Mouse (Mus musculus) effector memory CD4-positive, alpha-beta T cell, adult 5 months (primary cell): ENCODE measurements around the gene Sds. TPM values are rescaled to one million over a fixed set of nuclear protein-coding genes. Genes with fewer than 3 reads are reported as not detected.

Source experiments
- polyA plus RNA-seq: library from polyadenylated mRNA; unstranded; fragments of 100-300 nt; shearing (Covaris generic); gene quantifications from one replicate; pipeline ENCODE4 v1.2.1, GENCODE M21; 2017

The Sds gene
- polyA plus RNA-seq, result not detected

GRCm38 (mm10) chr5:120476296-120476695 lies at the start of gene Sds:
Gene Sds (plus strand): TSS chr5:120476526.

DNA sequence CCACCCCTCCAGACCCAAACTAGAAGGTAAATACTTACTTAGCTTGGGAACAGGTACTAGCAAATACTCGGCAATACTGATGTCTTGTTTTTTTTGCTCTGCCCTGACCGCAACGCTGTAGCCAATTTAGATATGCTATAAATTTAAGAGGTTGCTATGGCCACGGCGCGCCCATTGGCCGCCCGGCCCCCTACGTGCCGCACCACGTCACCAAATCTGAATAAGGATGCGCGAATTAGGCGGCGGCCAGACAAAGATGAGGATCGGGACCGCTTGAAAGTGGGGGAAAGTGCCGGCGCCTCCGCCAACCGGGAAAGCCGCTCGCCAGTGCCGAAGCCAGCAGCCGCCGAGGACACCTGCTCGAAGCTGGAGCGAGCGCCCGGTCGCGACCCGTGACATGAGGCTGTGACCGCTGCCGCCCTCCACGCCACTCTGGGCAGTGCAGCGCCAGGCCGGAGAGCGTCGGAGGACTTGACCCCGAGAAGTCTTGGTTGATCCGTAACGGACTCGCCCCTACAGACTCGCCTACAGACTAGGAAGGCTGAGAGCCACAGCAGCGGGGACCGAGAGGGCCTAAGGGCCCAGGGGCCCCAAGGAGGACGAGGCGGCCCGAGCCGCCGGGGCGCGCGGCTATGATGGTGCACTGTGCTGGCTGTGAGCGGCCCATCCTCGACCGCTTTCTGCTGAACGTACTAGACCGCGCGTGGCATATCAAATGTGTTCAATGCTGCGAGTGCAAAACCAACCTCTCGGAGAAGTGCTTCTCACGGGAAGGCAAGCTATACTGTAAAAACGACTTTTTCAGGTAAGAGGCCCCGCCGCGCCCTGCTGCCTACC lies 44.5 kb upstream of the Sds start, which contains the start of gene Lhx5:
Gene Lhx5 (plus strand): TSS at position 51 of the 837 bp plus-strand sequence.

GRCm38 (mm10) chr5:120472770-120473169 lies 3.6 kb upstream of the Sds start, which contains the start of gene Sdsl:
Gene Sdsl (minus strand): TSS chr5:120472810.

GRCm38 (mm10) chr5:120503144-120503795 lies 26.9 kb downstream of the Sds start, which contains the start of gene Plbd2:
Gene Plbd2 (minus strand): TSS chr5:120503625.

GRCm38 (mm10) chr5:120510982-120511642 lies 34.8 kb downstream of the Sds start, which contains the start of gene Slc8b1:
Gene Slc8b1 (plus strand): TSS chr5:120511168.

Other genes with a start within 250 kb of the Sds start
- gene Lhx5, start 44.8 kb upstream of the Sds start, polyA plus RNA-seq, result 0.14 TPM
- not detected for gene Sdsl, start 3.7 kb upstream of the Sds start, polyA plus RNA-seq
- gene Plbd2, start 27.1 kb downstream of the Sds start, polyA plus RNA-seq, result 19.7 TPM
- gene Slc8b1, start 34.6 kb downstream of the Sds start, polyA plus RNA-seq, result 9.5 TPM
- 4.1 TPM for gene Tpcn1, start 112.1 kb downstream of the Sds start, polyA plus RNA-seq
- gene Iqcd, start 112.5 kb downstream of the Sds start, polyA plus RNA-seq, result 0.35 TPM
- gene Rita1, start 136.1 kb downstream of the Sds start, polyA plus RNA-seq, result 3.3 TPM
- gene Ddx54, start 136.2 kb downstream of the Sds start, polyA plus RNA-seq, result 75.4 TPM
- not detected for gene Cfap73, start 157.7 kb downstream of the Sds start, polyA plus RNA-seq
- 9.0 TPM for gene Rasal1, start 172.3 kb downstream of the Sds start, polyA plus RNA-seq
- 243 TPM for gene Dtx1, start 235.4 kb downstream of the Sds start, polyA plus RNA-seq